Mouse (Mus musculus) urinary bladder, adult 2 months (tissue): Measurements from ENCODE around the gene Nup98. TPM values are rescaled to one million over a fixed set of nuclear protein-coding genes. Genes with fewer than 3 reads are reported as not detected.

Source experiments
- DNase-seq: peaks from one replicate; pipeline ENCODE4 v3.0.0; 2022; ENCODE audit warnings: low spot score
- polyA plus RNA-seq: library from polyadenylated mRNA; depleted of rRNA; stranded (reverse); fragments of >200 nt; gene quantifications from 2 replicates; pipeline ENCODE4 v1.2.3, GENCODE M21; 2012

Gene Nup98
- polyA plus RNA-seq, 1 experiment, result 17.6 TPM

DNA sequence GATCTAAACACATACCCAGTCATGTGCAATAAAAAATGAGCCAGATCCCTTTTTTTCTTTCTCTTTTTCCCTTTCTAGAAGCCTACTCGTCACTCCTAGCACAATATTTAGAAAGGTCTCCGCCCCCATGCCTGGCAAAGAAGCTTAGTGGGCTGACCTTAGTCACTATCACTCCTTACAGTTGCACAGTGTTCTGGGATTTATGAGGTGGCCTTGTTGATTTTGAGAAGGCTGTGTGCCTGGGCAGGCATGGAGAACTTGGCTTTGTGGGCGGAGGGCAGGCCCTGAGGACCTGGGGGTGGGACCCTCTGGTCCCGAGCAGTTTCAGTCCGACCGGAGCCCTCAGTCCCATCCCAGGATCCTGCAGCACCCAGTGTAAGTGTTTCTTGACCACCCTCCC lies 19.8 kb upstream of the Nup98 start:
- DNase-seq, result no peak

DNA sequence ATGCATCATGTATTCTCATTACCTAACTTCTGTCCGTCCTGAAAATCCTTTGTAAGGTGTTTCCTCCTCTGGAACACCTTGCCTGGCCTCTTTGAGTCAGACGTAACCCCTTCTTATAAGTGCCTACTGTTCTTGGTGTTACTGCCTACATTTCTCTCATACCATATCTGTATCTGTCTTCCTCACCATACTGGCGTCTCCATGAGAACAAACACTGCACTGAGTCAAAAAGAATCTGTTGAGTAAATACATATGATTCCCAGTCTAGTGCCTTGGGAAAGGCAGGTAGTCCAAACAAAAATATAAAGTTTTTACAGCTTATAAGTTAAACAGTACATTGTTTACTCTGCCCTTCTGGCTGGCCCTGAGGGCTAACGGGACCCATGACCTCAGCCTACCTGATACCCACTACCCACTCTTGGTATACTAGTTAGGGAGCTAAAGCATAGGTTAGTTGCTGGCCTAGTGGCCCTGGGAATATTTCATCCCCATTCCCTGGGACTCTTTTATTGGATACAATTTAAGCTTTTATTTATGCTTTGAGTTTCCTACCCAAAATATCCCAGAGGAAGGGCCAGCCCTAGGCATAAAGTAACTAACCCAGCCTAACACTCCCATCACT lies 18.2 kb upstream of the Nup98 start:
- no peak for DNase-seq

DNA sequence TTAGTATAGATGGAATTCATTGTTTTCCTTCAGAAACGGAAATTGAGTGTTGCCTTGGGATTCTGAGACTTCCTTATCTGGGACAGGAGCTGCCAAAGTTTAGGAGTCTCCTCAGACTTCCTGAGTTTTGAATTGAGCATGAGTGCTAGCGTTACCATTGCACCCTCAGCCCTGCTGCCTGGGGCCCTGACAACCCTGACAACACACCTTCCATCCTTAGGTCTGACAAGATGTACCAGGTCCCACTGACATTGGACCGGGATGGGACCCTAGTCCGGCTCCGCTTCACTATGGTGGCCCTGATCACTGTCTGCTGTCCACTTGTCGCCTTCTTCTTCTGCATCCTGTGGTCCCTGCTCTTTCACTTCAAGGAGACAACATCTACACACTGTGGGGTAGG lies 16.1 kb upstream of the Nup98 start:
- DNase-seq, result no peak

DNA sequence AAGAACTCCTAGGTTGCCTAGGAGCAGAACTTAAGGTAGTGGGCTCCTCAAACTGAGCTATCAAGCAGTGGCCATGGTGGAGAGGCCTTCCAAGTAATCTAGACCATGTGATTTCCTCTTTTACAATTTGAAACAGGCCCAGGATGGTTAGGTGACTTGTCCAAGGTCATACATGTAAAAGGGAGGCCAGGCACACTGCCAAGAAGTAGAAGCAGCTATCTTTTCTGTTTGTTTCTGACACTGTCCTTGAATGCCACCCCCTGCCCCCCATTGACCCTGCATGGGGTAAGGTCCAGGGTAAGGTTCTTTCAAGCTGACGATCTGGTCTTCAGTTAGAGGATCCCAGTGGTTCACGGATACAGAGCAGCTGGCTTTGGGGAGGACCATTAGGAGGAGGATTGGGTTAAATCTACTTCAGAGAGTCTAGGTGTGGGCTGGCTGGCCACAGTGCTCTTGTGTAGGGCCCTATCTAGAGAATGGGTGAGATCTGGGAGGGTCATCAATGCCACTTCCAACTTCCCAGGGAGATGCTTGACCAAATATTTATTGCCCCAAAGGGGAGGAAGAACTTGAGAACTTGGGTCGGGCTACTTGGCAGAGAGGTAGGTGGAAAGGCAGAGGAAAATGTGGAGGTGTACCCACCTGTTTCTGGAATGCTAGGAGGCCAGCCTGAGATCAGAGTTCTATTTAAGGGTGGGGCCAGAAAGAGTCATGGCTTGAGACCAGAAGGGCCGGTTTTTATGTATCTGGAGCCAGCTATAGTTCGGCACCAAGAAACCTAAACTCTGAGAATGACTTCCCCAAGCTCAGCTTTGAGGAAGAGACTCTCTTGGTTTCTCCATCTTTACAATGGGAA lies 14.1 kb upstream of the Nup98 start:
- DNase-seq, result peak; percentile 21

DNA sequence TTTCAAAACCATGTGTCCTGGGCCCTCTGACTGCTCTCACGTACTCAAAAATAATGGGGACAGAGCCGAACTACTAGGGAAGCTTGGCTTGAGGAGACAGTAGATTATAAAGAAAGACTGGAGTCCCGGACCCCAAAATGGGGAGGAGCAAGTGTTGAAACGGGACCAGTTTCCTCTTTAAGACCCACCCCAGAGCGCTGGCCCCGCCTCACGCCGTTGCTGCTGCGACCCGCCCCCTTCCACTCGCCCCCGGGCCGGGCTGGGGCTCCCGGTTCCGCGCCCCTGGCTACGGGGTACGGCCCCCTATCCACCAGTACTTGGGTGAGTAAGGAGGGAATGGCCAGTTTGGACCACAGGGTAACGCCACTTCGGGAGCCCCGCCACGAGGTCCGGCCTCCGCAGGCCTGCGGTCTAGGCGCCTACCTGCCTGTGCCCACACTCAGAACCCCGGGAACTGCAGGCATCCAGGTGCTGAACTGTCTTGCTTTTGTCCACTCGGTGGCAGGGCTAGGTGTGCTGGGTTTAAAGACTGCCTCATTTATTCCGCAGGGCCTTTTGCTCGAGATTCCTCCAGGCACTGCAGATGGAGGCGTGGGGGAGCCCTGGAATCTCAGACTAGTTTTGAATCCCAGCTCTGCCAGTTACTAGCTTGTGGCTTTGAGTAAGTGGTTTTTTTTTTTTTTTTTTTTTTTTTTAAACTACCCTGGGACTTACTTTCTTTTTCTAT lies 13.0 kb upstream of the Nup98 start:
- DNase-seq, result peak; percentile 68

DNA sequence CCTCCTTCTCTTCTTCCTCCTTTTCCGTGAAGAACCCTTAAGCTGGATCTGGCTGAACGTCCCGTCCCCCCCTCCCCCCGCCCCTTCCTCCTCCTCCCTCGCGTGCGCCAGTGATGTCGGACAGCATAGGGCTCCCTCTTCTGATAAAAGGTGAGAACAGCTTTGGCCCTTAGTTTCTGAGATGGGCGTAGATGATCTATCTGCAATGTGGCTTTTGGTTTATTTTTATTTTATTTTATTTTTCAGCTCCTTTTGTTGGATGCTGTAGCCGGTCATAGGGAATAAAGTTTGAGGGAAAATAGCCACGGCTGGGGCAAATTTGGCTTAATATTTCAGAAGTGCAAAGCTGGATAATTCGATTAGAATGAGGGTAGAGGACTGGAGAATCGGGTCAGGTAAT lies 12.4 kb upstream of the Nup98 start:
- DNase-seq, result no peak

DNA sequence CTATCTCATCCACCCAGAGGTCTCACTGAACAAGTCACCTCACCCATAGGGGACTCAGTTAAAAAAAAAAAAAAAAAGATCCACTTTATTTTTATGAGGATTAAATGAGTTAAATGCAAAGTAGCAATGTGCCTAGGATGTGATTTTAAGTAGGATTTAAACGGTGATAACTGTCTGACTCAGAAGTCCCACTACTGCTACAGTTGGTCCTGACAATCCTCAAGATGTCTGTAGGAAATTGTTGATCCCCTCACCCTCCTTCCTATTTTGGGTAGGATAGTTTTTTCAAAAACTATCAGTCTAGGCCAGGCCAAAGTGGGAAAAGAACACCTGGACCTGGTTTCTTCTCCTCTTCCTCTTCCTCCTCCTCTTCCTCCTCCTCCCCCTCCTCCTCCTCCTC lies 11.9 kb upstream of the Nup98 start:
- no peak for DNase-seq

DNA sequence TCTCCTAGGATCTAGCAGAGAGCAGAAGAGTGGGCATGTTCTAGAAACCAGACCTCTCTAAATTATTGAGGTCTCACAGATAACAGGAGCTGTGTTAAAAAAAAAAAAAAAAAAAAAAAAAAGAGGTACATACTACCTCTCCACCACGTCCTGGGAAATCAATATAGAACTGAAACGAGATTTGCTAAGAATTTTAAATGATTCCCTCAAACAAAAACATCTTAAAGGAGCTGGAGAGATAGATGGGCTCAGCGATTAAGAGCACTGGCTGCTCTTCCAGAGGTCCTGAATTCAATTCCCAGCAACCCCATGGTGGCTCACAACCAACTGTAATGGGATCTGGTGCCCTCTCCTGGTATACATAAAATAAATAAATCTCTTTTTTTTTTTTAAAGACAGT lies 1.1 kb upstream of the Nup98 start:
- DNase-seq, result no peak

DNA sequence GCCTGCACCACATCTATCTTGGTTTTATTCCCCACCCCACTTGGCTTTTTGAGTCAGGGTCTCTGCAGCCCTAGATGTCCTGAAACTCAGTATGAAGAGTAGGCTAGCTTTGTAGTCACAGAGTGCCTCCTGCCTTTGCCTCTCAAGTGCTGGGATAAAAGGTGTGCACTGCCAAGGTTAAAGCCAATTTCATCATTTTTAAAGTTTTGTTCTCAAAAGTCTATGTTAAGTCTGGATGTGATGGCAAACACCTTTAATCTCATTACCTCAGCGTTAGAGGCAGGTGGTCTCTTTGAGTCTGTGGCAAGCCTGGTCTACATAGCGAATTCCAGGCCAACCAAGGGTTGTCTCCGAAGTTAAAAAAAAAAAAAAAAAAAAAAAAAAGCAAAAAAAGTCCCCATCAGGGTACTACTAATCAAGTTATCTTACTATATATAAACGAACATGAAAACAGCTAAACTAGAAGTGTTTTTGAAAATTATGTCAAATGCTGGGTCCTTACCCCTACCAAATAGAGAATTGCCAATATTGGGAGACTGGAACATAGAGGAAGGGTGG lies 1.1 kb downstream of the Nup98 start:
- no peak for DNase-seq

DNA sequence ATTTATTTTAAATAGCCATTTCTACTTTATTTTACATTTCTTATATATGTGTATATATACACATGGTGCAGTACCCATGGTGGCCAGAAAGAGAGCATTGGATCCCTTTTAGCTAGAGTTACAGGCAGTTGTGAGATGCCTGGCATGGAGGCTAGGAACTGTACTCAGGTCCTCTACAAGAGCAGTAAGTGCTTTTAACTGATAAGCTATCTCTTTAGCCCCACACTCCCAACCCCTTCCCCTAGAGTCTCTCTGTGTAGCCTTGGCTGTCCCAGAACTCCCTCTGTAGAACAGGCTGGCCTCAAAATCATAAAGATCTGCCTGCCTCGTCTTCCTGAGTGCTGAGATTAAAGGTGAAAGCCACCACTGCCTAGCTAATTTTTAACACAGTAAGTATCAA lies 4.3 kb downstream of the Nup98 start:
- DNase-seq, result no peak

DNA sequence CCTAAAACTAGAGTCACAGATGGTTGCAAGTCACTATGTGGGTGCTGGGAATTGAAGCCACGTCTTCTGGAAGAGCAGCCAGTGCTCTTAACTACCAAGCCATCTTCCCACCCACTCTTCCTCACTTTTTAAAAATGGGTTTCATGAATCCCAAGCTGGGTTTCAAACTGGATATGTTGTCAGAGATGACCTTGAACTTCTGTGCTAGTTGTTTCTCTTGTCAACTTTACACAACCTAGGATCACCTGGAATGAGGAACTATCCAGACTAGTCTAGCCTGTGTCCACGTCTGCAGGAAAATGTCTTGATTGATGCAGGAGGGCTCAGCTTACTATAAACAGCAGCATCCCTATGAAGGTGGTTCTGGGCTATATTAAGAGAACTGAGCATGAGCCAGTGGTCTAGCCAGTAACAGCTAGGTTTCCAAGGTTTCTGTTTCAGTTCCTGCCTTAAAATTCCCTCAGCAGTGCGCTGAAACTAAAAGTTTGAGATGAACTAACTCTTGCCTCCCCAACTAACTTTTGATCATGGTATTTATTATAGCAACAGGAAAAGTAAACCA lies 5.6 kb downstream of the Nup98 start:
- no peak for DNase-seq

DNA sequence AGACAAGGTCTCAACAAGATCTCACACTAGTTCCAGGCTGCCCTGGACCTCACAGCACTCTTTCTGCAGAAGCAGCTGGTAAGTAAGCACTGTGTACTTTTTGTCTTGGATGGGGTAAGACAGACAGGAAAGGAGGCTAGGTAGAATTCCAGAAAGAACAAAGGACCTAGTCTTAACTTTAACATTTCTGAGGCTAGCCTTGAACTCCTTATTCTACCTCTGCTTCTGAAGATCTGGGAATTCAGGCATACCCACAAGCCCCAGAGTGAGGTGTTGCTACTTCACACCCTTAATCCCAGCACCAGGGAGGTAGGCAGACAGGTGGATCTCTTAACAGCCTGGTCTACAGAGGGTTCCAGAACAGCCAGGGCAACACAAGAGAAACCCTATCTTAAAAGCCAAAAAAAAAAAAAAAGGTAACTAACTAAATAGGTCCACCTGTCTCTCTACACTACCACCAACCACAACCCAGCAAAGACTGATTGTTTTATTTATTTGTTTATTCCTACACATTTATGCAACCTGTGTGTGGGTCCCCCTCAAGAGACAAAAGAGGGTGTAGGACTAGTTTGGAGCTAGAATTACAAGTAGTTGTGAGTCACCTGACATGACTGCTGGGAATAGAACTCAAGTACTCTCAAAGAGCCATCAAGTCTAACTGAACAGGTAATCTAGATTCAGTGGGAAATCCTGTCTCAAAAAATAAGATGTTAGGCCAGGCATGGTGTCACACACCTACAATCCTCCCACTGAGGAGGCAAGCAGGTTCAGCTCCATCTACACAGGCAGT lies 8.8 kb downstream of the Nup98 start:
- no peak for DNase-seq

DNA sequence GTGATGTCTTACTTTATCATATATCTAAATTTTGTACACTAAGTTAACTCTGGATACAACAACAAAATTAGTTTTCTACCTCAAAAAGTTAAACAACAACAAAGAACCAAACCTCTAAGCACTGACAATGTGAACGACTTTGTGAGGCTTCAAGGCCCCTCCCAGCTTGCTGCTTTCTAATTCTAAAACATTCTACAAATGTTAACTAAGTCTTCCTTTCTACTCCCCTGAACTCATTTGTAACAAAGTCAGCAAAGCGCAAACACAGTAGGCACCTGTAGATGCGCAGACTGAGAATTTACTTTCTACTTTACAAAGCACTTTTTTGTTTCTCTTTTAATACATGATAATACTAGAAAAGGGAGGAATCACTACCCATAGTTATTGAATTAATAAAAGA lies 9.4 kb downstream of the Nup98 start:
- no peak for DNase-seq

DNA sequence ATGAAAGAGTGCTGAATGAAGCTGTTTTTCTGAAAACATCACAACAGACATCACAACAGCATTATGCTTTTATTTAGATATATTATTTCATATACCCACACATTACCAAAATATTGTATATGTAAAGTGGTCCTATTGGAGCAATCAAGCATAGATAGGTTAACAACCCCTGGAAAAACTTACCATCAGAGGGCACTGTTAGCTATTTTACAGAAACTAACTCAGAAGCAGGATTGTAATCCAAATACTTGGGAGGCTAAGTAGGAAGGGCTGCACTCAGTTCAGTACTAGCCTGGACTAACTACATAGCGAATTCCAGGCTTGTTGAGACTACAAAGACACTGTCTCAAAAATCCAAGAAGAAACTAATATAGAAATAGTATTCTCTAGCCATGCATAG lies 17.6 kb downstream of the Nup98 start:
- no peak for DNase-seq

DNA sequence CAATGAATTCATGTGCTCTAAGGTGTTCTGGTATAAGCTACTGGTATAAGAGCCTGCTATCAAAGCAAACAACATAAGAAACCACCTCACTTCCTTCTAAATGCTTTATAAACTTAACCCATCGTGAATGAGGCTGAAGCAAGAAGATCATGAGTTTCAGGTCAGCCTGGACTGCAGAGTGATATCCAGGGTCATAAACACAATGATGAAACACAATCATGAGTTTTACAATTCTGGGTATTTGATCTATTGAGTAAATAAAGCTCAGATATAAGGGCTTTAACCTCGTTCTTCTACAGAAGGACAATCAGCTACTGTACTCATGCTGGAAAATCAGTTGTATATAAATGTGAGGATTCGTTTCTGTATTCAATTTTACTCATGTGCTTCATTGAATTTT lies 26.1 kb downstream of the Nup98 start:
- DNase-seq, result no peak

DNA sequence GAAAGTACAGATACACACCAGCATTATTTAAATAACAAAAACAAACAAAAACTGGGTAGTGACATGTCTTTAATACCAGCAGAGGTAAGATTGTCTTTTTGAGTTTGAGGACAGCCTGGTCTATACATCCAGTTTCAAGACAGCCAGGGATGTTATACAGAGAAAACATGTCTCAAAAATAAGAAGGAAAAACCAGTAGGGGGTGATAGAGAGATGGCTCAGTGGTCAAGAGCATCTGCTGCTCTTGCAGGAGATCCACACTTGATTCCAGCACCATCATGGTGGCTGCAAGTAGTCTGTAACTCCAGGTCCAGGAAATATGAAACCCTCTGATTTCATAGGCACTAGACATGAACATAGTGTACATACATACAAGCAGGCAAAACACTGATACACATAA lies 39.7 kb downstream of the Nup98 start:
- DNase-seq, result no peak

DNA sequence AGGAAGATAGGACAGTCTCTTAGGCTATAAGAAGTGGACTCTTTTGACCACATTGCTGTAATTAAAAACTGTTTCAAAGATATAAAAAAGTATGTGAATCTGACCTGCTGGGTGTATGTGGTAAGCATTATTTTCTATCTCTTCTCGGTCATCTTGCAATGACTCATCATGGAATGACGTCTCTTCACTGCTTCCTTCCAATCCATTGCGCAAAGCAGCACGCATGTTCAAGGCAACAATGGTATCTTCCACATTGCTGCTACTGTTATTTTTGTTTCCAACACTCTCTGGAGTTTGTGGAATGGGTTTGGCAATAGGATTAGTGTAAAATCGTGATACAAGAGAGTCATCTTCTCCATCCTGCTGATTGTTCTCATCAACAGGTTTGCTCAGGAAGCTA lies 56.3 kb downstream of the Nup98 start:
- no peak for DNase-seq

DNA sequence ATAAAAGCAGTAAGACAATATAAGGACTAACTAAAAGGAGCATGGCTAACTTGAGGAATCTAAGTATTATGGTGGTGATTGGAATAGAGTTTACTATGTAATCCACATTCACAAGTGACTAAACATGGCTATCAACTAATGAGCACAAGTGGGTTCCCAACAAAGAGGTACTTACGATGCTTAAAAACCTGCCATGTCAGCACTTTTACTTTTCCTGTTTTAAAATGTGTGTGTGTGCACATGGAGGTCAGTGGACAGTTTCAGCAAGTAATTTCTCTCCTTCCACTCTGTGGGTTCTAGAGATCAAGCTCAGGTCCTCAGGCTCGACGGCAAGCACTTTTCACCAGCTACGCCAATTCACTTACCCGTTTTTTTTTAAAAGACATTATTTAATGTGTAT lies 72.1 kb downstream of the Nup98 start:
- DNase-seq, result no peak

DNA sequence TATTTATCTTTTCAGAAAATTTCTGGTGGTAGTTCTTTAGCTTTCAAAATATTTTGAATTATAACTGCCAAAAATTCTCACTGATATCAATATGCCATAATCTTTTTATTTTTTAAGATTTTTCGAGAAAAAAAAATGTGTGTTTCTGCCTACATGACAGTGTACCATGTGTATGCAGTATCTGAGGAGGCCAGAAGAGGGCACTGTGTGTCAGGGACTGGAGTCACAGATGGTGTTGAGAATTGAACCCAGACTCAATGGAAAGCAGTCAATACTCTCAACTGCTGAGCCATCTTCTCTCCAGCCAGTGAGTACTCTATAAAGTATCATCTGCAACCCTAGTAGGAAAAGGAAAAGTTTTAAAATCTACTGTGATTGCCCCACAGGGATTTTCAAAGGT lies 72.5 kb downstream of the Nup98 start:
- DNase-seq, result no peak

DNA sequence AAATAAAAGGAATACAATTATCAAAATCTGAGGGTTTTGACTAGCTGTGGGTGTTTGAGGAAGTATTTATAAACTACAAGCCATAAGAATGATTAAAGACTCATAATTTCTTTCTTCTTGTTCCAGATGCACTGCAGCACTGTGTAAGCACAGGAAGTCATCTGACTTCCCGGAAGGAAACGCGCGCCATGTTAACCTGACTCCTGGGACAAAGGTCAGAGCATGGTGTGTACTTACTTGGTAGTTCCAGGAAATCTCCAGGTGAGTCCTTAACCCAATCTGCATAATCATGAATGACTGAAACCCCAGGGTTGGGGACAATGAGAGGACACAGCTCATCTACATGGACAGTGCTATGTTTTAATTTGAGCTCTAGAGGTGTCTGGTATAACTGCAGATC lies 77.6 kb downstream of the Nup98 start:
- no peak for DNase-seq

DNA sequence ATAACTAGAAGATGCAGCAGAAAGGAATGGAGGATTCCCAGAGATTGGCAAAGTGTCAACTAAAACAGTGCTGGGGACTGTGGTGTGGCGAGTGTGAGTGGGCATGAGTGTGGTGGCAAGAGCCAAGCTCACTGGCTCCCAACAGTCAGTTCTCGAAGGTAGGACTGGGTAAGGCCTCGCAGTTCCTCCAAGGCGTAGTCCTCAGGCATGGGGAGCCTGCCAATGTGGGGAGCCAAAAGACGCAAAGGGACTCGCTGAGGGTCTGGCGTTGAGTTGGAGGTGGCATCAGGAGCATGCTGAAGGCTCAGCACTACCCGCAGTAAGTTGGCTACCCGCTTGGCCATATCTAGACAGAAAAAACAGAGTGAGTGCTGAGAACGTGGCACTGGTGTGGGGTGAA lies 89.7 kb downstream of the Nup98 start:
- no peak for DNase-seq

DNA sequence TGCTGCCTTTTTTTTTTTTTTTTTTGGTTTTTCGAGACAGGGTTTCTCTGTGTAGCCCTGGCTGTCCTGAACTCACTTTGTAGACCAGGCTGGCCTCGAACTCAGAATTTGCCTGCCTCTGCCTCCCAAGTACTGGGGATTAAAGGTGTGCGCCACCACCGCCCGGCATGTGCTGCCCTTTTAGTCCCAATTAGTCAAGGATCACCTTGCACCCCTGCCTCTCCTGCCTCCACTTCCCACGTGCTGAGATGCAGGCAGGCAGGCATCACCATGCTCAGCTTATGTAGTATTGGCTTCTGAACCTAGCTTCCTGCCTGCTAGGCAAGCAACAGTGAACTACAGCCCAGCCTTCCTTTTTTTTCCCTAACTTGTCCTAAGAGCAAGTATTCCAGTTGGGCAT lies 92.6 kb downstream of the Nup98 start:
- no peak for DNase-seq
